Mouse (Mus musculus) forebrain, postnatal 0 days (tissue): ENCODE results near the gene Zswim8. TPM values are rescaled to one million over a fixed set of nuclear protein-coding genes. Genes with fewer than 3 reads are reported as not detected.
A peak's percentile ranks its signal among the peaks of the same experiment; 100 is the strongest.

Source experiments
- ATAC-seq: fragments of 200-750 bp; cut with Nextera tagmentation; 2 replicates; pipeline ENCODE4 v1.8.0; 2017; ENCODE audit warnings: mild to moderate bottlenecking, moderate library complexity
- DNase-seq: peaks from one replicate; pipeline ENCODE4 v3.0.0-alpha.2; 2015
- H3K27ac ChIP-seq: fragments of 300-500 bp; sonication (generic); 2 replicates; pipeline ENCODE4 v1.5.1; 2014; ENCODE audit warnings: low read depth, mild to moderate bottlenecking, antibody characterized with exemption, low read length, moderate library complexity, mixed read lengths
- H3K27me3 ChIP-seq: fragments of 300-500 bp; sonication (generic); 2 replicates; pipeline ENCODE4 v1.6.1; 2014; ENCODE audit warnings: mild to moderate bottlenecking, low read length, mixed read lengths; ENCODE audit not compliant: insufficient read depth
- H3K36me3 ChIP-seq: fragments of 300-500 bp; sonication (generic); 2 replicates; pipeline ENCODE4 v1.6.1; 2014; ENCODE audit warnings: mild to moderate bottlenecking, moderate library complexity; ENCODE audit not compliant: insufficient read depth
- H3K4me1 ChIP-seq: fragments of 300-500 bp; sonication (generic); 2 replicates; pipeline ENCODE4 v1.6.1; 2014; ENCODE audit warnings: antibody characterized with exemption; ENCODE audit not compliant: insufficient read depth
- H3K4me2 ChIP-seq: fragments of 300-500 bp; sonication (generic); 2 replicates; pipeline ENCODE4 v1.6.1; 2014; ENCODE audit warnings: low read depth, mild to moderate bottlenecking, moderate library complexity
- H3K4me3 ChIP-seq: fragments of 300-500 bp; sonication (generic); 2 replicates; pipeline ENCODE4 v1.5.1; 2014; ENCODE audit warnings: low read depth, low read length, mixed read lengths
- H3K9ac ChIP-seq: fragments of 300-500 bp; sonication (generic); 2 replicates; pipeline ENCODE4 v1.6.1; 2014; ENCODE audit warnings: mild to moderate bottlenecking
- H3K9me3 ChIP-seq: fragments of 300-500 bp; sonication (generic); 2 replicates; pipeline ENCODE4 v1.6.1; 2016; ENCODE audit warnings: low read length
- CTCF ChIP-seq: sonication (generic); IDR thresholded peaks from 2 replicates; pipeline ENCODE4 v1.5.1; 2016; ENCODE audit warnings: antibody characterized with exemption, control low read depth, low read depth
- WGBS: fragments of 180-500 bp; shearing (Covaris S2); extraction: QIAGEN DNeasy Blood & Tissue Kit; methylation state at CpG from one replicate; pipeline ENCODE4 v1.1.7; 2014; 5-methylcytosine and 5-hydroxymethylcytosine counted together
- polyA plus RNA-seq: library from polyadenylated mRNA; unstranded; fragments of >200 nt; fragmentation: Nextera tagmentation; extraction: Ambion mirVana; gene quantifications from 2 replicates; pipeline ENCODE4 v1.2.1, GENCODE M21; 2015
- total RNA-seq: library from RNA; depleted of rRNA; stranded (reverse); fragments of >200 nt; gene quantifications from 2 replicates; pipeline ENCODE4 v1.2.3, GENCODE M21; 2014

Gene Zswim8
- total and polyA plus RNA-seq, 2 experiments from 2014 or later: 28.2 to 162 TPM

DNA sequence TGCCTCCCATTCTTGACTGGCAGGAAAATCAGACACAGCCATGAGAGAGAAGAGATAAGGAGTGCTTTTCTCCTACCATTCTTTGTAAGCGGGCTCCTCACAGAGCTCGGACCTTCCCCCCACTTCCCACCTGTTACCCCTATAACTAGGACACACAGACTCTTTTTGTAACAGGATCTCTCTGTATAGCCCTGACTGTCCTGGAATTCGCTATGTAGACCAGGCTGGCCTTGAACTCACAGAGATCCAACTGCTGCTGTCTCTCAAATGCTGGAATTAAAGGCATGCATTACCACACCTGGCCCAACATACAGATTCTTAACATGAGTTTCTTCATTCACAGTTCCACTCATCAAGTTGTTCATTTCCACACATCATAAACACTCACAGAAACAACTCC lies 44.6 kb upstream of the Zswim8 start:
- no peaks in the 10 kb centered on the region for H3K36me3 ChIP-seq
- H3K9me3 ChIP-seq: no peaks in the 10 kb centered on the region
- no peak for TF ChIP-seq CTCF
- WGBS: 93% methylated on average over 3 of the region's 3 CpGs
- H3K4me1 ChIP-seq: 0 out of 2 replicates have a peak, but pooled peaks cover 3% of the 10 kb centered on the region
- H3K9ac ChIP-seq: no peak overlapping the region
- no peak overlapping the region for H3K4me3 ChIP-seq
- no peak for ATAC-seq
- no peak overlapping the region for H3K27ac ChIP-seq
- no peak overlapping the region for H3K4me2 ChIP-seq
- no peaks in the 10 kb centered on the region; the same call in 1 of the 2 replicates for H3K27me3 ChIP-seq
- DNase-seq: no peak

DNA sequence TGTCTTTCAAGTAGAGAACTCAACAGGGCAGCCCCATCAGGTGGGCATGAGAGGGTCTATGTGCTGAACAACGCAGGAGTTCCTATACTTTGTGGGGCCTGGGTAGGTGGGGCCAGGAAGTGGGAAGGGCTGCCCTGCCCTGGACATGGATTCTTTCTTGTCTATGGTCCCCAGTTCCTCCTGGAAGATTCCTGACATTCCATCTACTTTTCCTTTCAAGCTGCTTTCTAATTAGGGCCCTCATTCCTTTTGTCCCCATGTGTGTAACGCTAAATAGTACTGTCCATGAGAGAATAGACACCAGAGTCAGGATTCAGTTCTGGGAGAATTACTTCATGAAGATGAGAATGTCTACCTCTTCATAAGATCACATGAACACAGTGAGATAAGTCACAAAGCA lies 43.8 kb upstream of the Zswim8 start:
- ATAC-seq: no peak

DNA sequence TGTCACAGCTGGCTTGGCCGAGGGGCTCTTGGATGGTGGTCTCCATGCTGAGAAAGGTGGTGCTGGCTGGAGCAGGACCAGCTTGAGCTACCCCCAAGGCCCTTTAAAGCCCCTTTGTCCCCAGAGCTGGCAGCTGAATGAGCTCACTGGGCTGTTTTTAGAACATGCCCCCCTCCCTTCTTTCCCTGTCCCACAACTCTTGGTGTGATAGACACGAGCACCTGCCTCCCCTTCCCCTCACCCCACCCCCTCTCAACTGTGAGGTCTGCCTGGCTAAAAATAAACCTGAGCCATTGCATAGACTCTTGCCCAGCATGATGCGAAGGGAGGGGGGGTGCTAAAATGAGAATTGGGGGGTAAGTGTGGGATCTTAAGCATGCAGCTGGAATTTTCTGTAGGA lies 42.9 kb upstream of the Zswim8 start:
- 0 out of 2 replicates have a peak, but pooled peaks cover 3% of the 10 kb centered on the region for H3K4me1 ChIP-seq
- no peak for TF ChIP-seq CTCF
- H3K27ac ChIP-seq: no peak overlapping the region
- H3K4me3 ChIP-seq: no peak overlapping the region
- DNase-seq: no peak
- H3K9me3 ChIP-seq: no peaks in the 10 kb centered on the region
- H3K9ac ChIP-seq: no peak overlapping the region
- no peaks in the 10 kb centered on the region; the same call in 1 of the 2 replicates for H3K27me3 ChIP-seq
- no peak for ATAC-seq
- WGBS: 35% methylated on average over 3 of the region's 3 CpGs
- no peaks in the 10 kb centered on the region for H3K36me3 ChIP-seq
- H3K4me2 ChIP-seq: no peak overlapping the region

More for the DNA sequence above, 43.8 kb upstream of the Zswim8 start:
- no peaks in the 10 kb centered on the region; the same call in 1 of the 2 replicates for H3K27me3 ChIP-seq
- no peak overlapping the region for H3K27ac ChIP-seq
- DNase-seq: no peak
- H3K9me3 ChIP-seq: no peaks in the 10 kb centered on the region
- no peak for TF ChIP-seq CTCF
- no peaks in the 10 kb centered on the region for H3K36me3 ChIP-seq
- H3K4me1 ChIP-seq: 0 out of 2 replicates have a peak, but pooled peaks cover 3% of the 10 kb centered on the region
- 69% methylated on average over 2 of the region's 2 CpGs for WGBS
- no peak overlapping the region for H3K4me3 ChIP-seq
- no peak overlapping the region for H3K9ac ChIP-seq
- no peak overlapping the region for H3K4me2 ChIP-seq

DNA sequence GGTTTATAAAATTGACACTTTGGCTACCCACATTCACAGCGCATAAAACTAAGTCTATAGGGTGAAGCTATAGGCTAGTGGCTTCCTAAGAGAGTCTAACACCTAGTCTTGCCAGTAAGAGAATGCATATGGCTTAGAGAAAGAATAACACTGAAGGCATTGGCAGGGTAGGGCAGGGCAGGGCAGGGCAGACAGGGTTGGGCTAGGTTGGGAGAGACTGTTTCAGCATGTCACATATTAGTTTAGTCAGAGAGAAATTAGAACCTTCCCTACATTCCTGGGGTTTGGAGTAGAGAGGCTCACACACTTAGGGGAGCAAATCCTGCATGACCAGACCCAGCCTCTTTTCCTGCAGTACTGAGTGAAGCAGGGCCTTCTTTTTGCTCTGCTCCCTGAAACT lies 39.9 kb upstream of the Zswim8 start:
- WGBS: 76% methylated on average over 1 of the region's 1 CpGs

DNA sequence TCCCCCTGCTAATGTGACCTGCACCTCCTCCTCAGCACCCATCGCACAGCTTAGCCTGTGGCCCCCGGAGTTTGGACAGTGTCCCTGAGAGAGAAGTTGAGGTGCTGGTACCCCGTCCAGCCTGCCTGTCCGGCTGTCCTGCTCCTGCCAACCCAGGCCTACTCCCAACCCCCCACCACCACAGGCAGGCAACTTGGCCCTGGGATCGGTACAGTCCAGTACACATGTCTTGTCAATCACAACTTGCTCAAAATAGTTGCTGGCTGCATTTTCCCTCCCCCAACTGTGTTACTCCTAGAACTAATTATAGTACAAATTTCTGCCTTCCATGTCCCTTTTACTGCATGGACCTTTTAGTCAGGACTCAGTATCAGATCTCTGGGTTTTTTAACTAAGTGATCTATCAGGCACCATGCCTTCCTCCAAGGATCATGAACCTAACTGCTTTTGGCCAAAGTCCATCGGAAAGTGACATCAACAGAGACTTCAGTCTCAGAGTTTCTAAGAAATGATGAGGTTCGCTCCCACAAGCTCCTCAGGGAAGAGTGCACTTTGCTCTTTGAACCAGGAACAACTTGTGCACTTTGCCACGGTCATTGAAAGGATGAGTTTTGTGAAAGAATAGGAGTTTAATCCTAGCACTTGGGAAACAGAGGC lies 39.1 kb upstream of the Zswim8 start, which contains the start of gene Synpo2l:
Synpo2l (minus strand) TSS at position 201 of the 657 bp plus-strand sequence.
- no peak within 1 kb of the TSS for H3K4me3 ChIP-seq
- H3K27ac ChIP-seq: no peak within 1 kb of the TSS
- no peak within 1 kb of the TSS; the same call in 1 of the 2 replicates for H3K9ac ChIP-seq
- no peaks in the 10 kb centered on the region for H3K9me3 ChIP-seq
- DNase-seq (no peak), ATAC-seq (no peak)
- TF ChIP-seq CTCF: no peak
- H3K4me2 ChIP-seq: no peak within 1 kb of the TSS
- H3K36me3 ChIP-seq: no peaks in the 10 kb centered on the region
- no peaks in the 10 kb centered on the region; the same call in 1 of the 2 replicates for H3K27me3 ChIP-seq
- WGBS: 82% methylated on average over 8 of the region's 8 CpGs
- H3K4me1 ChIP-seq: no peaks in the 10 kb centered on the region

More for the DNA sequence above, 39.9 kb upstream of the Zswim8 start:
- H3K4me1 ChIP-seq: no peaks in the 10 kb centered on the region
- no peak for TF ChIP-seq CTCF
- no peaks in the 10 kb centered on the region for H3K9me3 ChIP-seq
- no peak overlapping the region; the same call in 1 of the 2 replicates for H3K9ac ChIP-seq
- no peak overlapping the region for H3K4me2 ChIP-seq
- no peak for ATAC-seq
- no peak overlapping the region for H3K4me3 ChIP-seq
- no peaks in the 10 kb centered on the region for H3K36me3 ChIP-seq
- DNase-seq: no peak
- H3K27me3 ChIP-seq: no peaks in the 10 kb centered on the region; the same call in 1 of the 2 replicates
- H3K27ac ChIP-seq: no peak overlapping the region

DNA sequence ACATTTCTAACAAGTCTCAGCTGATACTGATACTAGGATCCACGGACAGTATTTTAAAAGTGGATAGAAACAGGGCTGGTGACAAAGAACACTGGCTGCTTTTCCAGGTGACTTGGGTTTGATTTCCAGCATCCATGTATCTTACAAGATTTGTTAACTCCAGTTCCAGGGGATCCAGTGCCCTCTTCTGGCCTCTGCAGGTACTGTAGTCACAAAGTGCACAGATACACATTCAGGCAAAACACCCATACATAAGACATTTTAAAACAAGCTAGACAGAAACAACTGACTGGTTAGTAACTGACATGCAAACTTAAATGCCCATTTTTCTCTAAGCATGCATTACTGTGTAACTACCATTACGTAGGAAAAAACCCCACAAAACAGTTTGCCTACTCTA lies 34.4 kb upstream of the Zswim8 start:
- Histone ChIP-seq H3K4me2 (no peak overlapping the region), H3K4me1 (peaks cover 5% of the 10 kb centered on the region; the same call in 1 of the 2 replicates), H3K9me3 (no peaks in the 10 kb centered on the region), H3K9ac (no peak overlapping the region), H3K36me3 (peaks cover 12% of the 10 kb centered on the region; the same call in 1 of the 2 replicates), H3K27me3 (no peaks in the 10 kb centered on the region), H3K4me3 (no peak overlapping the region), H3K27ac (no peak overlapping the region)
- no peak for ATAC-seq
- peak; percentile 58 for DNase-seq
- WGBS: 91% methylated on average over 2 of the region's 2 CpGs
- peak; percentile 62 for TF ChIP-seq CTCF

DNA sequence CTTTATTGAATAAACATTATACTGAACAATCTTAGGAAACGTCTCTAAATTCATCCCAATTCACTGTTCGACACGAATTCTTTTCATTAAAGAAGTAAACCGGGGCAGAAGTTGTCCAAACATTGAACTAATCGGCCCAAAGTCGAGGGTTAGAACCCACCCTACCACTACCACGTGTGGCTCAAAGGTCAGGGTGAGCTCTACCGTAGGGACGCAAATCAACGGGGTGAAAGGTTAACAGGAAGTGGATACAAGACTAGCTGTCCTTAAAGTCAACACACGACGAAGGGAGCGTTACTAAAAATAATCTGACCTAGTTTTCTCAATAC lies 33.7 kb upstream of the Zswim8 start:
- H3K36me3 ChIP-seq: peaks cover 17% of the 10 kb centered on the region; the same call in 1 of the 2 replicates
- H3K27me3 ChIP-seq: no peaks in the 10 kb centered on the region
- H3K4me3 ChIP-seq: peak overlapping the region; percentile 94
- peak; percentile 56 for ATAC-seq
- H3K4me2 ChIP-seq: peak overlapping the region; percentile 76
- peaks cover 5% of the 10 kb centered on the region; the same call in 1 of the 2 replicates for H3K4me1 ChIP-seq
- DNase-seq: no peak
- no peaks in the 10 kb centered on the region for H3K9me3 ChIP-seq
- 13% methylated on average over 13 of the region's 13 CpGs for WGBS
- peak overlapping the region; percentile 33; the same call in 1 of the 2 replicates for H3K9ac ChIP-seq
- TF ChIP-seq CTCF: no peak
- peak overlapping the region; percentile 37 for H3K27ac ChIP-seq
